Mouse (Mus musculus) left cerebral cortex, postnatal 36 days (tissue): ENCODE results near the gene Lrrtm3. TPM values are rescaled to one million over a fixed set of nuclear protein-coding genes. Genes with fewer than 3 reads are reported as not detected.
A peak's percentile ranks its signal among the peaks of the same experiment; 100 is the strongest.

ENCODE experiments used
- DNase-seq, 2 experiments: peaks; one replicate each; pipeline ENCODE4 v3.0.0; 2021 to 2022; ENCODE audit warnings: low spot score in 2 of 2, mixed read lengths in 1 of 2
- intact Hi-C: fragments of 180-260 bp; cut with DNase I; formaldehyde crosslinking; loops from one replicate; pipeline ENCODE4 v1.15.1; 2025
- total RNA-seq, 2 experiments: library from RNA; stranded (reverse); gene quantifications; 2 replicates each; pipeline ENCODE4 v1.2.3; 2021

The Lrrtm3 gene
- 10 to 100 TPM; 72.2 to 78.1 TPM for total RNA-seq

- intact Hi-C loops: loop anchor here (10.0 kb wide), 2 partner anchors 185 to 505 kb away; no protein-coding TSS in a partner anchor
- DNase-seq: peak; percentile 87 to 88
Measured at GRCm38 (mm10) chr10:64089680-64090460, at the start of gene Lrrtm3. TSS of gene Lrrtm3 (minus strand) at chr10:64090277.

GRCm38 (mm10) chr10:64135481-64135880 is 45.4 kb upstream of the Lrrtm3 start:
- DNase-seq: no peak
- intact Hi-C loops: no loop called here

- intact Hi-C loops: no loop called here
- DNase-seq: no peak
Measured at GRCm38 (mm10) chr10:64133461-64133860, 43.4 kb upstream of the Lrrtm3 start.

GRCm38 (mm10) chr10:64130397-64131150 is 40.5 kb upstream of the Lrrtm3 start:
- DNase-seq: no peak
- intact Hi-C loops: no loop called here

- intact Hi-C loops: no loop called here
- DNase-seq: no peak
Measured at GRCm38 (mm10) chr10:64118833-64119232, 28.8 kb upstream of the Lrrtm3 start.

- peak; percentile 13 to 17 for DNase-seq
- intact Hi-C loops: no loop called here
Measured at GRCm38 (mm10) chr10:64115246-64115645, 25.2 kb upstream of the Lrrtm3 start.

- intact Hi-C loops: no loop called here
- no peak for DNase-seq
Measured at GRCm38 (mm10) chr10:64096532-64096931, 6.5 kb upstream of the Lrrtm3 start.

GRCm38 (mm10) chr10:64088774-64089460 is 1.2 kb downstream of the Lrrtm3 start:
- DNase-seq: peak; percentile 36 to 40
- intact Hi-C loops: loop anchor here (10.0 kb wide), 2 partner anchors 186 to 506 kb away; no protein-coding TSS in a partner anchor

GRCm38 (mm10) chr10:64087936-64088773 is 1.9 kb downstream of the Lrrtm3 start:
- peak; percentile 48 to 50 for DNase-seq
- intact Hi-C loops: loop anchor here (2.0 to 10.0 kb wide), 3 partner anchors 187 to 507 kb away; no protein-coding TSS in a partner anchor

- intact Hi-C loops: loop anchor here (2.0 to 10.0 kb wide), 3 partner anchors 187 to 507 kb away; no protein-coding TSS in a partner anchor
Measured at GRCm38 (mm10) chr10:64087521-64087920, 2.6 kb downstream of the Lrrtm3 start.

GRCm38 (mm10) chr10:64086567-64087391 is 3.3 kb downstream of the Lrrtm3 start:
- DNase-seq: peak; percentile 32 to 39
- intact Hi-C loops: loop anchor here (2.0 to 10.0 kb wide), 3 partner anchors 188 to 508 kb away; no protein-coding TSS in a partner anchor

More at GRCm38 (mm10) chr10:64087521-64087920, 2.6 kb downstream of the Lrrtm3 start:
- no peak for DNase-seq

GRCm38 (mm10) chr10:64086183-64086566 is 3.9 kb downstream of the Lrrtm3 start:
- DNase-seq: no peak
- intact Hi-C loops: loop anchor here (2.0 to 10.0 kb wide), 3 partner anchors 189 to 509 kb away; no protein-coding TSS in a partner anchor

GRCm38 (mm10) chr10:64084465-64084864 is 5.6 kb downstream of the Lrrtm3 start:
- DNase-seq: no peak
- intact Hi-C loops: loop anchor here (5.0 to 10.0 kb wide), 3 partner anchors 190 to 1683 kb away; no protein-coding TSS in a partner anchor

GRCm38 (mm10) chr10:64083813-64084212 is 6.3 kb downstream of the Lrrtm3 start:
- intact Hi-C loops: loop anchor here (5.0 to 10.0 kb wide), 3 partner anchors 191 to 1683 kb away; no protein-coding TSS in a partner anchor
- no peak for DNase-seq

- intact Hi-C loops: loop anchor here (5.0 to 10.0 kb wide), 3 partner anchors 192 to 1685 kb away; no protein-coding TSS in a partner anchor
- no peak for DNase-seq
Measured at GRCm38 (mm10) chr10:64082345-64082744, 7.7 kb downstream of the Lrrtm3 start.

GRCm38 (mm10) chr10:64076410-64077052 is 13.5 kb downstream of the Lrrtm3 start:
- DNase-seq: no peak
- intact Hi-C loops: no loop called here

GRCm38 (mm10) chr10:64075944-64076343 is 14.1 kb downstream of the Lrrtm3 start:
- intact Hi-C loops: no loop called here
- peak; percentile 74 to 77 for DNase-seq
